Mouse (Mus musculus): ENCODE results near the gene Trim63.

- TF ChIP-seq CTCF (conservative IDR thresholded peaks at IDR 0.05; ENCODE audit: low read length): no peak
- TF ChIP-seq POU5F1 (IDR thresholded peaks at IDR 0.05; ENCODE audit: borderline replicate concordance, low read length): no peak
- no peak for TF ChIP-seq NANOG (IDR thresholded peaks at IDR 0.05; ENCODE audit: borderline replicate concordance, low read length)
Observed at GRCm38 (mm10) chr4:134348545-134348944, 33.6 kb downstream of the Trim63 start.

Measured in E14TG2a.4 (cell line).